ENCODE assay signal across 12 mouse cellular contexts in the genomic region with DNA sequence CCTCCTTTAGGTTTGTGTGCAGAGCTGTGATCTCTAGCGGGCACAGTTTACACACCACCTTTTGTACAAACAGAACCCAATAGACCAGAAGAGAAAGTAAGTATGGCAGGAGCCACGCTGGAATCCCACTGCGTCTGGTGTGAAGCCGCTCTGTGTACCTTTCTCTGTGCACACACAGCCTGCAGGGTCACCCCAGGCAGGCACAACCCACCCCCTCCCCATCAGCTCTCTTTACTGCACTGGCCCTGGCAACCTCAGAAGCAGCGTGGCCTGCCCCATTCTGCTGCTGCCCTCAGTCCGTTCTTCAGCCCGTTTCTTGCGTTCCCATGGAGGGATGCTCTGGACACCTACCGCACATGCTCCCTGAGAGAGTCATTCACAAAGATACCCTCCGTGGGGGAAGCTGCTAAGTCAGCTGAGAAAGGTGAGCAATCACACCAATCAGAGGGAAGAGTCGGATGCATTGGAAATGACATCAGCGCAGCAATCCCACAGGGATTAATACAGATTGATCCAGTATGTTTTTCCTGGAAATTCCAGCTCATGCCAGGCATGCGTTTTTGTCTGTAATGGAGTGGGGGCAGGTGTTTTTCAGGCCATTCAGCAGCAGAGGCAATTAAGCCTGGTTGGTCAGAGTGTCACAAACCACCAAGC. TPM values are rescaled to one million over a fixed set of nuclear protein-coding genes. Genes with fewer than 3 reads are reported as not detected.
DNase-seq lines count a peak whose midpoint lies in the region; ATAC-seq lines count a peak whose summit lies in the region.
"Had no signal": no experiment of that assay in that cellular context is flagged by ENCODE, and none has a peak within 500 bp of the region (broad histone marks: within the 10 kb centered on the region; RNA-seq: fewer than 3 reads in every experiment).

No protein-coding gene starts in this region.

- H3K4me1 ChIP-seq in embryonic facial prominence, embryonic 13.5 days, result peaks cover 16% of the 10 kb centered on the region
- peaks cover 10% of the 10 kb centered on the region for H3K4me1 ChIP-seq in forebrain, embryonic 16.5 days (replicated peaks; ENCODE audit: control insufficient read depth, insufficient read depth, low read length)
- H3K4me1 ChIP-seq in liver, embryonic 13.5 days (replicated peaks), result peaks cover 9% of the 10 kb centered on the region
- H3K4me1 ChIP-seq in neural tube, embryonic 13.5 days (replicated peaks), result peaks cover 50% of the 10 kb centered on the region

- no peak for ATAC-seq in embryonic facial prominence, embryonic 13.5 days (ENCODE audit: insufficient number of reproducible peaks, insufficient read depth, low FRiP score, low TSS enrichment, low read depth)
- peak; percentile 66 for ATAC-seq in forebrain, embryonic 16.5 days
- peak; percentile 53 for ATAC-seq in liver, embryonic 13.5 days (ENCODE audit: low read depth)
- peak; percentile 79 for ATAC-seq in neural tube, embryonic 13.5 days (ENCODE audit: low read depth)

- H3K4me2 ChIP-seq in embryonic facial prominence, embryonic 13.5 days, result peak overlapping the region; percentile 16; the same call in 1 of the 2 replicates
- H3K4me2 ChIP-seq in forebrain, embryonic 16.5 days (ENCODE audit: low read length), result peak overlapping the region; percentile 35
- H3K4me2 ChIP-seq in liver, embryonic 13.5 days, result peak overlapping the region; percentile 16
- H3K4me2 ChIP-seq in neural tube, embryonic 13.5 days, result peak overlapping the region; percentile 54

- H3K4me3 ChIP-seq in embryonic facial prominence, embryonic 13.5 days, result no peak overlapping the region
- H3K4me3 ChIP-seq in forebrain, embryonic 16.5 days (replicated peaks; ENCODE audit: low read length), result peak overlapping the region; percentile 22
- H3K4me3 ChIP-seq in liver, embryonic 13.5 days (replicated peaks), result no peak overlapping the region
- H3K4me3 ChIP-seq in neural tube, embryonic 13.5 days, result peak overlapping the region; percentile 27

- no peaks in the 10 kb centered on the region for H3K9me3 ChIP-seq in embryonic facial prominence, embryonic 13.5 days
- H3K9me3 ChIP-seq in forebrain, embryonic 16.5 days (ENCODE audit: control insufficient read depth, low read length), result no peaks in the 10 kb centered on the region
- H3K9me3 ChIP-seq in liver, embryonic 13.5 days (replicated peaks), result no peaks in the 10 kb centered on the region
- H3K9me3 ChIP-seq in neural tube, embryonic 13.5 days, result no peaks in the 10 kb centered on the region
- H3K9me3 ChIP-seq: G1E had no signal

- WGBS in embryonic facial prominence, embryonic 13.5 days, result 42% methylated on average over 13 of the region's 13 CpGs
- WGBS in forebrain, embryonic 16.5 days, result 39% methylated on average over 13 of the region's 13 CpGs
- 67% methylated on average over 13 of the region's 13 CpGs for whole genome bisulfite sequencing in liver, embryonic 13.5 days (ENCODE audit: insufficient replicate concordance)
- 17% methylated on average over 13 of the region's 13 CpGs for WGBS in neural tube, embryonic 13.5 days

- H3K36me3 ChIP-seq in embryonic facial prominence, embryonic 13.5 days, result no peaks in the 10 kb centered on the region
- H3K36me3 ChIP-seq in forebrain, embryonic 16.5 days (ENCODE audit: control insufficient read depth, insufficient read depth), result no peaks in the 10 kb centered on the region
- H3K36me3 ChIP-seq in liver, embryonic 13.5 days, result no peaks in the 10 kb centered on the region
- H3K36me3 ChIP-seq in neural tube, embryonic 13.5 days, result no peaks in the 10 kb centered on the region
- H3K36me3 ChIP-seq: G1E had no signal

- no peaks in the 10 kb centered on the region for H3K27me3 ChIP-seq in embryonic facial prominence, embryonic 13.5 days
- no peaks in the 10 kb centered on the region for H3K27me3 ChIP-seq in forebrain, embryonic 16.5 days (replicated peaks; ENCODE audit: control insufficient read depth, insufficient read depth, low read length)
- H3K27me3 ChIP-seq in liver, embryonic 13.5 days, result no peaks in the 10 kb centered on the region
- H3K27me3 ChIP-seq in neural tube, embryonic 13.5 days, result no peaks in the 10 kb centered on the region

- H3K27ac ChIP-seq in embryonic facial prominence, embryonic 13.5 days, result no peak overlapping the region
- peak overlapping the region; percentile 23; the same call in 1 of the 2 replicates for H3K27ac ChIP-seq in forebrain, embryonic 16.5 days (ENCODE audit: low read length)
- H3K27ac ChIP-seq in liver, embryonic 13.5 days, result no peak overlapping the region
- H3K27ac ChIP-seq in neural tube, embryonic 13.5 days (replicated peaks), result peak overlapping the region; percentile 94

- no peak for DNase-seq in liver, embryonic 13.5 days
- DNase-seq in layer of hippocampus, adult 9-11 months, result no peak
- DNase-seq in cerebellum, postnatal 25 days, result no peak
- no peak for DNase-seq in frontal cortex, adult 2 months (ENCODE audit: extremely low spot score in 1 of 2, low spot score in 1 of 2)
- DNase-seq: adrenal gland, adult 2 months; cerebellum, adult 9-10 months; heart, postnatal 10 days; kidney, postnatal 25 days had no signal

- peak overlapping the region; percentile 46; the same call in 1 of the 2 replicates for H3K9ac ChIP-seq in embryonic facial prominence, embryonic 13.5 days
- peak overlapping the region; percentile 44 for H3K9ac ChIP-seq in forebrain, embryonic 16.5 days (replicated peaks; ENCODE audit: low read depth, low read length)
- no peak overlapping the region for H3K9ac ChIP-seq in liver, embryonic 13.5 days
- H3K9ac ChIP-seq in neural tube, embryonic 13.5 days, result peak overlapping the region; percentile 63

RNA-seq across cellular contexts. Expression of gene Phc2, which starts 24.2 kb away (rescaled TPM):
- 17.8 and 27.5 TPM in 2 replicates for polyA plus RNA-seq in embryonic facial prominence, embryonic 13.5 days (2015; fragmentation: Nextera tagmentation; extraction: Ambion mirVana)
- 33.2 and 34.9 TPM in 2 replicates for polyA plus RNA-seq in forebrain, embryonic 16.5 days (2015; fragmentation: Nextera tagmentation; extraction: Ambion mirVana)
- polyA plus RNA-seq in liver, embryonic 13.5 days (2015; fragmentation: Nextera tagmentation; extraction: Ambion mirVana), result 9.9 and 12.9 TPM in 2 replicates
- polyA plus RNA-seq in neural tube, embryonic 13.5 days (2015; fragmentation: Nextera tagmentation; extraction: Ambion mirVana), result 82.2 and 101 TPM in 2 replicates
- 104 and 110 TPM in 2 replicates for polyA plus RNA-seq in frontal cortex, adult 2 months (2012; rRNA removed)

Comparison
In these comparisons a context has a peak if more than half of its experiments do, and no peak if none do; other contexts are left out.
1. H3K27ac ChIP-seq: peak in forebrain, embryonic 16.5 days (single experiment) and neural tube, embryonic 13.5 days (single experiment); none in embryonic facial prominence, embryonic 13.5 days (single experiment) and liver, embryonic 13.5 days (single experiment).
2. H3K4me3 ChIP-seq: peak in forebrain, embryonic 16.5 days (single experiment) and neural tube, embryonic 13.5 days (single experiment); none in embryonic facial prominence, embryonic 13.5 days (single experiment) and liver, embryonic 13.5 days (single experiment).
3. Peak in every context shown above with its lines, with median percentiles within 50 percentile points of each other: H3K4me2 ChIP-seq.